Mouse (Mus musculus) forebrain, embryonic 13.5 days (tissue): ENCODE results near the gene Kif23. TPM values are rescaled to one million over a fixed set of nuclear protein-coding genes. Genes with fewer than 3 reads are reported as not detected.

Source experiments
- ATAC-seq: fragments of 200-750 bp; cut with Nextera tagmentation; 2 replicates; pipeline ENCODE4 v1.8.0; 2017
- H3K27ac ChIP-seq: fragments of 300-500 bp; sonication (generic); 2 replicates; pipeline ENCODE4 v1.5.1; 2015; ENCODE audit warnings: inconsistent platforms, mild to moderate bottlenecking, moderate library complexity
- H3K27me3 ChIP-seq: fragments of 300-500 bp; sonication (generic); 2 replicates; pipeline ENCODE4 v1.6.1; 2015; ENCODE audit warnings: mild to moderate bottlenecking, inconsistent platforms
- H3K36me3 ChIP-seq: fragments of 300-500 bp; sonication (generic); 2 replicates; pipeline ENCODE4 v1.6.1; 2015; ENCODE audit warnings: mild to moderate bottlenecking, inconsistent platforms; ENCODE audit not compliant: poor library complexity, severe bottlenecking
- H3K4me1 ChIP-seq: fragments of 300-500 bp; sonication (generic); 2 replicates; pipeline ENCODE4 v1.6.1; 2015; ENCODE audit warnings: inconsistent platforms
- H3K4me2 ChIP-seq: fragments of 300-500 bp; sonication (generic); 2 replicates; pipeline ENCODE4 v1.6.1; 2015; ENCODE audit warnings: inconsistent platforms, mild to moderate bottlenecking, moderate library complexity
- H3K4me3 ChIP-seq: fragments of 300-500 bp; sonication (generic); 2 replicates; pipeline ENCODE4 v1.5.1; 2015; ENCODE audit warnings: mild to moderate bottlenecking, inconsistent platforms
- H3K9ac ChIP-seq: fragments of 300-500 bp; sonication (generic); 2 replicates; pipeline ENCODE4 v1.6.1; 2015; ENCODE audit warnings: mild to moderate bottlenecking, inconsistent platforms
- H3K9me3 ChIP-seq: fragments of 300-500 bp; sonication (generic); replicated peaks from 2 replicates; pipeline ENCODE4 v1.6.1; 2016; ENCODE audit warnings: inconsistent platforms
- WGBS: fragments of 180-500 bp; shearing (Covaris S2); methylation state at CpG from one replicate; pipeline ENCODE4 v1.1.7; 2015; 5-methylcytosine and 5-hydroxymethylcytosine counted together
- polyA plus RNA-seq: library from polyadenylated mRNA; unstranded; fragments of >200 nt; fragmentation: Nextera tagmentation; extraction: Ambion mirVana; gene quantifications from 2 replicates; pipeline ENCODE4 v1.2.1, GENCODE M21; 2015

Kif23 gene
- polyA plus RNA-seq, 1 experiment from 2014 or later = 72.7 TPM

- 94% methylated on average over 3 of the region's 3 CpGs for WGBS
- Histone ChIP-seq H3K4me2 (no peak overlapping the region), H3K27ac (no peak overlapping the region), H3K27me3 (no peaks in the 10 kb centered on the region), H3K9ac (no peak overlapping the region), H3K4me3 (no peak overlapping the region), H3K4me1 (peaks cover 15% of the 10 kb centered on the region), H3K9me3 (no peaks in the 10 kb centered on the region), H3K36me3 (peaks cover 65% of the 10 kb centered on the region)
- no peak for ATAC-seq
These were observed 5.5 kb downstream of the Kif23 start for GRCm38 (mm10) chr9:61941054-61941453.

- H3K4me1 ChIP-seq = no peaks in the 10 kb centered on the region
- H3K9me3 ChIP-seq = no peaks in the 10 kb centered on the region
- no peak overlapping the region for H3K9ac ChIP-seq
- H3K4me2 ChIP-seq = no peak overlapping the region
- H3K4me3 ChIP-seq = no peak overlapping the region
- peaks cover 96% of the 10 kb centered on the region for H3K36me3 ChIP-seq
- ATAC-seq = no peak
- H3K27me3 ChIP-seq = no peaks in the 10 kb centered on the region
- 93% methylated on average over 2 of the region's 2 CpGs for WGBS
- no peak overlapping the region for H3K27ac ChIP-seq
These were observed 13.2 kb downstream of the Kif23 start for GRCm38 (mm10) chr9:61933333-61933732.

GRCm38 (mm10) chr9:61932009-61932408 lies 14.6 kb downstream of the Kif23 start:
- Histone ChIP-seq H3K4me3 (no peak overlapping the region), H3K36me3 (peaks cover 97% of the 10 kb centered on the region), H3K27me3 (no peaks in the 10 kb centered on the region), H3K4me1 (no peaks in the 10 kb centered on the region), H3K4me2 (no peak overlapping the region), H3K9me3 (no peaks in the 10 kb centered on the region), H3K9ac (no peak overlapping the region), H3K27ac (no peak overlapping the region)
- WGBS = 98% methylated on average over 3 of the region's 3 CpGs
- ATAC-seq = no peak

GRCm38 (mm10) chr9:61925086-61925660 lies 21.4 kb downstream of the Kif23 start:
- no peak overlapping the region for H3K4me3 ChIP-seq
- H3K4me2 ChIP-seq = no peak overlapping the region
- no peak overlapping the region for H3K27ac ChIP-seq
- H3K9me3 ChIP-seq = no peaks in the 10 kb centered on the region
- H3K27me3 ChIP-seq = no peaks in the 10 kb centered on the region
- H3K4me1 ChIP-seq = no peaks in the 10 kb centered on the region
- H3K36me3 ChIP-seq = peaks cover 93% of the 10 kb centered on the region
- WGBS = 93% methylated on average over 10 of the region's 10 CpGs
- no peak for ATAC-seq
- H3K9ac ChIP-seq = no peak overlapping the region

- ATAC-seq = no peak
- H3K9me3 ChIP-seq = no peaks in the 10 kb centered on the region
- H3K4me1 ChIP-seq = peaks cover 3% of the 10 kb centered on the region; the same call in 1 of the 2 replicates
- H3K4me3 ChIP-seq = no peak overlapping the region
- H3K36me3 ChIP-seq = peaks cover 82% of the 10 kb centered on the region
- H3K27me3 ChIP-seq = no peaks in the 10 kb centered on the region
- no peak overlapping the region for H3K27ac ChIP-seq
- no peak overlapping the region for H3K9ac ChIP-seq
- no peak overlapping the region for H3K4me2 ChIP-seq
- 92% methylated on average over 6 of the region's 6 CpGs for WGBS
These were observed 26.2 kb downstream of the Kif23 start for GRCm38 (mm10) chr9:61920331-61920730.

GRCm38 (mm10) chr9:61919464-61919863 lies 27.1 kb downstream of the Kif23 start:
- Histone ChIP-seq H3K27me3 (no peaks in the 10 kb centered on the region), H3K4me1 (peaks cover 8% of the 10 kb centered on the region; the same call in 1 of the 2 replicates), H3K27ac (no peak overlapping the region), H3K36me3 (peaks cover 74% of the 10 kb centered on the region), H3K4me2 (no peak overlapping the region), H3K9me3 (no peaks in the 10 kb centered on the region), H3K4me3 (no peak overlapping the region), H3K9ac (no peak overlapping the region; the same call in 1 of the 2 replicates)
- 96% methylated on average over 5 of the region's 5 CpGs for WGBS
- ATAC-seq = no peak

GRCm38 (mm10) chr9:61917436-61917835 lies 29.1 kb downstream of the Kif23 start:
- no peaks in the 10 kb centered on the region for H3K9me3 ChIP-seq
- H3K36me3 ChIP-seq = peaks cover 64% of the 10 kb centered on the region
- WGBS = 93% methylated on average over 6 of the region's 6 CpGs
- no peak overlapping the region for H3K4me2 ChIP-seq
- H3K27me3 ChIP-seq = no peaks in the 10 kb centered on the region
- H3K4me1 ChIP-seq = peaks cover 23% of the 10 kb centered on the region
- ATAC-seq = no peak
- no peak overlapping the region for H3K4me3 ChIP-seq
- no peak overlapping the region for H3K9ac ChIP-seq
- H3K27ac ChIP-seq = no peak overlapping the region

- 90% methylated on average over 3 of the region's 3 CpGs for WGBS
- no peak for ATAC-seq
- H3K36me3 ChIP-seq = peaks cover 64% of the 10 kb centered on the region
These were observed 29.6 kb downstream of the Kif23 start for GRCm38 (mm10) chr9:61916986-61917385.

GRCm38 (mm10) chr9:61915393-61916005 lies 31.1 kb downstream of the Kif23 start:
- H3K4me3 ChIP-seq = peak overlapping the region; percentile 92
- H3K27ac ChIP-seq = peak overlapping the region; percentile 93; the same call in 1 of the 2 replicates
- H3K9me3 ChIP-seq = no peaks in the 10 kb centered on the region
- WGBS = 40% methylated on average over 4 of the region's 4 CpGs
- peaks cover 65% of the 10 kb centered on the region for H3K36me3 ChIP-seq
- no peaks in the 10 kb centered on the region for H3K27me3 ChIP-seq
- peaks cover 36% of the 10 kb centered on the region for H3K4me1 ChIP-seq
- H3K4me2 ChIP-seq = peak overlapping the region; percentile 73
- ATAC-seq = no peak
- peak overlapping the region; percentile 69 for H3K9ac ChIP-seq

More at GRCm38 (mm10) chr9:61916986-61917385, 29.6 kb downstream of the Kif23 start:
- H3K4me3 ChIP-seq = no peak overlapping the region
- no peaks in the 10 kb centered on the region for H3K9me3 ChIP-seq
- H3K9ac ChIP-seq = no peak overlapping the region
- H3K4me1 ChIP-seq = peaks cover 28% of the 10 kb centered on the region
- H3K27ac ChIP-seq = no peak overlapping the region
- H3K4me2 ChIP-seq = no peak overlapping the region
- no peaks in the 10 kb centered on the region for H3K27me3 ChIP-seq

- peak overlapping the region; percentile 93 for H3K27ac ChIP-seq
- peaks cover 36% of the 10 kb centered on the region for H3K4me1 ChIP-seq
- peak overlapping the region; percentile 69 for H3K9ac ChIP-seq
- peak overlapping the region; percentile 73 for H3K4me2 ChIP-seq
- H3K4me3 ChIP-seq = peak overlapping the region; percentile 92
- H3K36me3 ChIP-seq = peaks cover 59% of the 10 kb centered on the region
- WGBS = 3% methylated on average over 13 of the region's 13 CpGs
- no peaks in the 10 kb centered on the region for H3K9me3 ChIP-seq
- no peaks in the 10 kb centered on the region for H3K27me3 ChIP-seq
- ATAC-seq = peak; percentile 21; the same call in 1 of the 2 replicates
These were observed 31.7 kb downstream of the Kif23 start for GRCm38 (mm10) chr9:61914917-61915300.

- peak within 1 kb of the TSS; percentile 73 for H3K4me2 ChIP-seq
- under 1% methylated on average over 70 of the region's 70 CpGs for WGBS
- peak; percentile 98 for ATAC-seq
- H3K9ac ChIP-seq = peak within 1 kb of the TSS; percentile 86
- peak within 1 kb of the TSS; percentile 92 for H3K4me3 ChIP-seq
- H3K27me3 ChIP-seq = no peaks in the 10 kb centered on the region
- H3K36me3 ChIP-seq = peaks cover 55% of the 10 kb centered on the region
- H3K9me3 ChIP-seq = no peaks in the 10 kb centered on the region
- peaks cover 36% of the 10 kb centered on the region for H3K4me1 ChIP-seq
- H3K27ac ChIP-seq = peak within 1 kb of the TSS; percentile 93
These were observed 32.2 kb downstream of the Kif23 start, which contains the start of gene Rplp1 for GRCm38 (mm10) chr9:61914203-61914916. TSS of gene Rplp1 (minus strand) at chr9:61914542.
